Mouse (Mus musculus): ENCODE measurements around the gene Fbxw5.

DNA sequence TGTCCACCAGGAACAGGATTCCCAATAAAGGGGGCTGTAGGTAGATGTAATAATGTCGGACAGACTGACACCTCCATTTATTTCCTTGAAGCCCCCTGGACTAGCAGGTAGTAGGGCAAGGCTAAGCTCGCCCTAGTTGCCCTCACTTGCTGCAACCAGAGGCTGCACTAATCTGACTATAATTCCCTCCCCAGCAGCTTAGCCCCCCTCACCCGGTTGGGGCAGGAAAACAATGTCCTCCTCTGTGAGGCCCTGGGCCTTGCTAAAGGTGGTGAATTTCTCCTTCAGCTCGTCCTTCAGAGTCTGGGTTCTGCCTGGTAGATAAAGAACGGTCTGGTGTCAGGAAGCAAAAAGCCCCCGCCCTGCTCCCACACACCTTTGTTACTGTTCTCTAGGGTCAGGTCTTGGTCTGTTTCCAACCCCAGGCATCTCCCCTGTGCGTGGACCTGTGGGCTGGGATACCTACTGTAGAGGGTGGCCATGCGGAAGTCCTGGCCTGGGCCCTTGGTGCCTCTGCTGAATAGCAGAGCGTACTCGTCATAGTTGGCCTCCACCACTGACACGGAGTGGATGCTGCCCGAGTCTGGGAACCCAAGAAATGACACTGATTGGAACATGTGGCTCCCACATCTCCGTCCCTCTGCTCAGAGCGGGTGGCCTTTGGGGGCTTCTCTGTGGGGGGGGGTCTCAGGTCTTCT, 32.8 kb upstream of the Fbxw5 start:
- no peak for TF ChIP-seq CTCF (IDR thresholded peaks at IDR 0.05; ENCODE audit: control insufficient read depth, insufficient read depth, low read length)
- no peak for TF ChIP-seq POLR2A (IDR thresholded peaks at IDR 0.05; ENCODE audit: borderline replicate concordance, control insufficient read depth, low read depth, low read length)

All from bone marrow, adult 2 months (tissue).